Mouse (Mus musculus): ENCODE measurements at regions not wholly inside any gene's neighbourhood (a gene's known extent, or its start where the extent isn't known, plus 50 kb on each side); places are given as distances from the start of the nearest gene placed in this dataset.
A peak's percentile ranks its signal among the peaks of the same experiment; 100 is the strongest.

DNA sequence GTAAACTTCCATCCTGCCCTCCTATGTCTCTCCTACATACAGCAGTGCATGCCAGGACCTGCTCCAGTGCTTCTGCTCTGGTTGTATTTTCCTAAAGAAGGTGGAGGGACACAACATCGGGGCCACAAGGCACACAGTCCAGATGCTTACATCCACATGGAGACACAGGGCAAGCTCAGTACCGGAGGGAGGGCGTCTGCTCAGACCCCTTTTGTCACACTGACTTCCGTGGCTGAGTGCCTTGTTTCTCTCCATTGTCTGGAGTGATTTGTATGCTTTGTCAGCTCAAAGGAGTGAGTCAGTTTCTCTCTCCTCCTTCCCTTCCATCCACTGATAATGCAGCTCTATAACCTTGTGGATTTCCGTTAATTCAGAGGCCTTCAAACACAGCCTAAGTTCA, 97.4 kb upstream of the Zfand5 start:
- Histone ChIP-seq H3K9ac (ENCODE audit: low read depth, low read length) (no peak overlapping the region), H3K4me1 (ENCODE audit: control insufficient read depth, insufficient read depth, low read length) (peaks cover 22% of the 10 kb centered on the region), H3K4me2 (replicated peaks; ENCODE audit: low read depth, low read length) (no peak overlapping the region), H3K9me3 (ENCODE audit: control insufficient read depth, low read length) (no peaks in the 10 kb centered on the region), H3K27ac (ENCODE audit: low read depth, low read length) (0 out of 2 replicates have a peak overlapping the region, but pooled peaks have one; percentile 3), H3K27me3 (ENCODE audit: control insufficient read depth, insufficient read depth, low read length) (no peaks in the 10 kb centered on the region), H3K4me3 (ENCODE audit: low read length) (no peak overlapping the region), H3K36me3 (ENCODE audit: control insufficient read depth, insufficient read depth, low read length) (no peaks in the 10 kb centered on the region)
- 43% methylated on average over 5 of the region's 5 CpGs for whole genome bisulfite sequencing
- peak; percentile 65 for ATAC-seq (ENCODE audit: low FRiP score, low TSS enrichment)

DNA sequence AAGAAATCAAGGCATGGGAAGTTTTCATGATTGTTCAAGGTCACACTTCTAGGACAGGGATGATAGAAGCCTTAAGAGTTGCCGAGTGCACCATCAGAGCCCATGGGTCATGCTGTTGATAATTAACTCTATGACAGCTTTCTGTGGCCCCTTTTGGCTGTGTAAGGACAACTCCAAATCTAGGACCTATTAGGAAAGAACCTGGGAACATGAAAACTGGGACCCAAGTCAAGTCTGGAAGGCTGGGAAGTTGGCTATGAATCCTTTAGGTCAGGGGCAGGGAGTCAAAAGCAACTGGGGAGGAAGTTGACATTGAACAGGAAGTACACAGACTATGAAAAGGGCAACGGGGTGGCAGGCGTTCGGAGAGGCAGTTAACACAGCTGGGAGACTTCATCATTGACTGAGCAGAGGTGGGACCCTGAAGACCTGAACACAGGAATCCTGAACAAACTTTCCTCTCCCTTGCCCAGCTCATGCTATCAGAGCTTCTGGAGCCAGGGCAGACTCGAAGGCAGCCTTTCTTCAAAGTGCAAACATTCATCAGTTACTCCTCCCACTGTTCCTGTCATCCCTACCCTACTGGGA, 98.1 kb upstream of the Zfand5 start:
- peaks cover 22% of the 10 kb centered on the region for H3K4me1 ChIP-seq (ENCODE audit: control insufficient read depth, insufficient read depth, low read length)
- no peak overlapping the region for H3K9ac ChIP-seq (ENCODE audit: low read depth, low read length)
- peak; percentile 46; the same call in 1 of the 2 replicates for ATAC-seq (ENCODE audit: low FRiP score, low TSS enrichment)
- H3K4me2 ChIP-seq (replicated peaks; ENCODE audit: low read depth, low read length): no peak overlapping the region
- WGBS: 28% methylated on average over 5 of the region's 5 CpGs
- H3K36me3 ChIP-seq (ENCODE audit: control insufficient read depth, insufficient read depth, low read length): no peaks in the 10 kb centered on the region
- no peaks in the 10 kb centered on the region for H3K27me3 ChIP-seq (ENCODE audit: control insufficient read depth, insufficient read depth, low read length)
- no peak overlapping the region for H3K4me3 ChIP-seq (ENCODE audit: low read length)
- 0 out of 2 replicates have a peak overlapping the region, but pooled peaks have one; percentile 3 for H3K27ac ChIP-seq (ENCODE audit: low read depth, low read length)
- H3K9me3 ChIP-seq (ENCODE audit: control insufficient read depth, low read length): no peaks in the 10 kb centered on the region

- Histone ChIP-seq H3K27me3 (ENCODE audit: control insufficient read depth, insufficient read depth, low read length) (no peaks in the 10 kb centered on the region), H3K9me3 (ENCODE audit: control insufficient read depth, low read length) (no peaks in the 10 kb centered on the region), H3K4me2 (replicated peaks; ENCODE audit: low read depth, low read length) (no peak overlapping the region), H3K4me1 (ENCODE audit: control insufficient read depth, insufficient read depth, low read length) (peaks cover 34% of the 10 kb centered on the region), H3K36me3 (ENCODE audit: control insufficient read depth, insufficient read depth, low read length) (no peaks in the 10 kb centered on the region), H3K4me3 (ENCODE audit: low read length) (no peak overlapping the region), H3K27ac (ENCODE audit: low read depth, low read length) (no peak overlapping the region), H3K9ac (ENCODE audit: low read depth, low read length) (no peak overlapping the region)
- no peak for ATAC-seq (ENCODE audit: low FRiP score, low TSS enrichment)
- WGBS: 39% methylated on average over 2 of the region's 2 CpGs
Observed at GRCm38 (mm10) chr19:21171191-21171590, 100.9 kb upstream of the Zfand5 start.

- no peak overlapping the region for H3K9ac ChIP-seq (ENCODE audit: low read depth, low read length)
- peaks cover 37% of the 10 kb centered on the region for H3K4me1 ChIP-seq (ENCODE audit: control insufficient read depth, insufficient read depth, low read length)
- no peak overlapping the region; the same call in 1 of the 2 replicates for H3K27ac ChIP-seq (ENCODE audit: low read depth, low read length)
- H3K27me3 ChIP-seq (ENCODE audit: control insufficient read depth, insufficient read depth, low read length): no peaks in the 10 kb centered on the region
- H3K36me3 ChIP-seq (ENCODE audit: control insufficient read depth, insufficient read depth, low read length): no peaks in the 10 kb centered on the region
- no peaks in the 10 kb centered on the region for H3K9me3 ChIP-seq (ENCODE audit: control insufficient read depth, low read length)
- 13% methylated on average over 2 of the region's 2 CpGs for WGBS
- no peak overlapping the region for H3K4me2 ChIP-seq (replicated peaks; ENCODE audit: low read depth, low read length)
- ATAC-seq (ENCODE audit: low FRiP score, low TSS enrichment): no peak
- no peak overlapping the region for H3K4me3 ChIP-seq (ENCODE audit: low read length)
Observed at GRCm38 (mm10) chr19:21170785-21171184, 101.3 kb upstream of the Zfand5 start.

GRCm38 (mm10) chr19:21166939-21167338, 105.1 kb upstream of the Zfand5 start:
- Histone ChIP-seq H3K27ac (ENCODE audit: low read depth, low read length) (no peak overlapping the region), H3K36me3 (ENCODE audit: control insufficient read depth, insufficient read depth, low read length) (no peaks in the 10 kb centered on the region), H3K27me3 (ENCODE audit: control insufficient read depth, insufficient read depth, low read length) (no peaks in the 10 kb centered on the region), H3K9ac (ENCODE audit: low read depth, low read length) (no peak overlapping the region), H3K4me2 (replicated peaks; ENCODE audit: low read depth, low read length) (no peak overlapping the region), H3K4me3 (ENCODE audit: low read length) (no peak overlapping the region), H3K4me1 (ENCODE audit: control insufficient read depth, insufficient read depth, low read length) (peaks cover 32% of the 10 kb centered on the region), H3K9me3 (ENCODE audit: control insufficient read depth, low read length) (no peaks in the 10 kb centered on the region)
- WGBS: 24% methylated on average over 4 of the region's 4 CpGs
- ATAC-seq (ENCODE audit: low FRiP score, low TSS enrichment): no peak

- ATAC-seq (ENCODE audit: low FRiP score, low TSS enrichment): no peak
- no peak overlapping the region for H3K9ac ChIP-seq (ENCODE audit: low read depth, low read length)
- no peaks in the 10 kb centered on the region for H3K9me3 ChIP-seq (ENCODE audit: control insufficient read depth, low read length)
- H3K4me3 ChIP-seq (ENCODE audit: low read length): no peak overlapping the region
- H3K27ac ChIP-seq (ENCODE audit: low read depth, low read length): no peak overlapping the region; the same call in 1 of the 2 replicates
- no peaks in the 10 kb centered on the region for H3K36me3 ChIP-seq (ENCODE audit: control insufficient read depth, insufficient read depth, low read length)
- no peak overlapping the region for H3K4me2 ChIP-seq (replicated peaks; ENCODE audit: low read depth, low read length)
- H3K27me3 ChIP-seq (ENCODE audit: control insufficient read depth, insufficient read depth, low read length): no peaks in the 10 kb centered on the region
- H3K4me1 ChIP-seq (ENCODE audit: control insufficient read depth, insufficient read depth, low read length): peaks cover 32% of the 10 kb centered on the region
- WGBS: 54% methylated on average over 5 of the region's 5 CpGs
Observed at GRCm38 (mm10) chr19:21166465-21166860, 105.6 kb upstream of the Zfand5 start.

DNA sequence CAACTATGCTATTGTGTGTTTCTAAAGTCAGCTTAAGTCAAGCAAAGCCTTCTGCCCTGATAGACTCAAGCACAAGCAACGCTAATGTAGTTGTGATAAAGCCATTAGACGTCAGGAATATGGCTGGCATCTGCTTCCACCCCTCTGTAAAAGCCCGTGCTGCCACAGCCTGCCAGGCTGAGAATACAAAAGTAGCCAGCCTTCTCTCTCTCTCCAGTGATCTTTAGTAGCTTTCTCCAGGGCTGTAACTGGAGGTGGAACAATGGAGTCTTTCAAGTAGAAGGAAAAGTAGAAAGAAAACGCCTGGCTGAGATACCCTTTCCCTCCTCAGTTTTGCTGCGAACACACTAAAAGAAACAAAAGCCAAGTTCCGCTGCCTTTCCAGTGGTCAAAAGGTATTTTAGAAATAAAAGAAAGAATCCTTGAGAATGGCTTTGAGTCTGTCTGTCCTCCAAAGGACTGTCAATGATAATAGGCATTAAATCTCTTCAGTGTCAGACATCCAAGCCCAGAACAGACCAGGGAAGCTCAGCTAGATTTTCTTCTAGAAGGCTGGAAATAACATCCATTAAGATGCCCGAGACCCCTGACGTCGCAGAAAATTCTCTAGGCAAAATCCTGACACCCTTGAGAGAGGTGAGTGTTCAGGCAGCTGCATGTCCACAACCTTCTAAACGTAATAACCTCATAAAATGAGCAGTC, 106.2 kb upstream of the Zfand5 start:
- H3K4me3 ChIP-seq (ENCODE audit: low read length): no peak overlapping the region
- ATAC-seq (ENCODE audit: low FRiP score, low TSS enrichment): no peak
- H3K4me1 ChIP-seq (ENCODE audit: control insufficient read depth, insufficient read depth, low read length): peaks cover 30% of the 10 kb centered on the region
- H3K9me3 ChIP-seq (ENCODE audit: control insufficient read depth, low read length): no peaks in the 10 kb centered on the region
- H3K9ac ChIP-seq (ENCODE audit: low read depth, low read length): no peak overlapping the region
- H3K4me2 ChIP-seq (replicated peaks; ENCODE audit: low read depth, low read length): 0 out of 2 replicates have a peak overlapping the region, but pooled peaks have one; percentile 5
- 27% methylated on average over 10 of the region's 10 CpGs for WGBS
- no peaks in the 10 kb centered on the region for H3K27me3 ChIP-seq (ENCODE audit: control insufficient read depth, insufficient read depth, low read length)
- H3K27ac ChIP-seq (ENCODE audit: low read depth, low read length): no peak overlapping the region
- no peaks in the 10 kb centered on the region for H3K36me3 ChIP-seq (ENCODE audit: control insufficient read depth, insufficient read depth, low read length)

DNA sequence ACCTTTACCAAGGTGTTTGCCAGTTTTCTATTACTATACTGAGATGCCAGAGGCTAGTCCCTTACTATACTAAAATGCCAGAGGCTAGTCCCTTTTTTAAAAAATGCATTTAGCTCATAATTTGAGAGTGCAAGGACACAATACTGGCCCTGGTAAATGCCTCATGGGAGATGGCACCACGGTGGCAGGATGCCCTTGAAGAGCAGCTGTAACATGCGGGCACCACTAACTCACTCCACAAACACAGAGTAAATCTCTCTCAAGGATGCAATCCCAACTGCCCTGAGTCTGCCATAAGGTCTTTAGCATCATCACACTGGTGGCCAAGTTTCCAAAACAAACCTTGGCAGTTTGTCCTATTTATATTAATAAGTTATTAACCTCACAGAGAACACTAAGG, 108.1 kb upstream of the Zfand5 start:
- Histone ChIP-seq H3K9me3 (ENCODE audit: control insufficient read depth, low read length) (no peaks in the 10 kb centered on the region), H3K4me1 (ENCODE audit: control insufficient read depth, insufficient read depth, low read length) (peaks cover 35% of the 10 kb centered on the region), H3K4me2 (replicated peaks; ENCODE audit: low read depth, low read length) (no peak overlapping the region), H3K36me3 (ENCODE audit: control insufficient read depth, insufficient read depth, low read length) (no peaks in the 10 kb centered on the region), H3K27ac (ENCODE audit: low read depth, low read length) (no peak overlapping the region), H3K4me3 (ENCODE audit: low read length) (no peak overlapping the region), H3K27me3 (ENCODE audit: control insufficient read depth, insufficient read depth, low read length) (no peaks in the 10 kb centered on the region), H3K9ac (ENCODE audit: low read depth, low read length) (no peak overlapping the region)
- ATAC-seq (ENCODE audit: low FRiP score, low TSS enrichment): no peak
- WGBS: 94% methylated on average over 2 of the region's 2 CpGs

- Histone ChIP-seq H3K9me3 (ENCODE audit: control insufficient read depth, low read length) (no peaks in the 10 kb centered on the region), H3K9ac (ENCODE audit: low read depth, low read length) (no peak overlapping the region), H3K36me3 (ENCODE audit: control insufficient read depth, insufficient read depth, low read length) (no peaks in the 10 kb centered on the region), H3K27ac (ENCODE audit: low read depth, low read length) (peak overlapping the region; percentile 38; the same call in 1 of the 2 replicates), H3K4me2 (replicated peaks; ENCODE audit: low read depth, low read length) (no peak overlapping the region), H3K4me3 (ENCODE audit: low read length) (no peak overlapping the region), H3K27me3 (ENCODE audit: control insufficient read depth, insufficient read depth, low read length) (no peaks in the 10 kb centered on the region), H3K4me1 (ENCODE audit: control insufficient read depth, insufficient read depth, low read length) (peaks cover 22% of the 10 kb centered on the region)
- WGBS: 13% methylated on average over 4 of the region's 4 CpGs
- peak; percentile 63 for ATAC-seq (ENCODE audit: low FRiP score, low TSS enrichment)
Observed at GRCm38 (mm10) chr19:21160946-21161345, 111.1 kb upstream of the Zfand5 start.

Data from kidney, embryonic 14.5 days (tissue).